Mouse (Mus musculus) retina, postnatal 1 day (tissue): ENCODE measurements around the gene Tent4b.
A peak's percentile ranks its signal among the peaks of the same experiment; 100 is the strongest.

Source experiments
- DNase-seq: peaks from one replicate; pipeline ENCODE4 v3.0.0-alpha.2; 2012

Gene Tent4b

DNA sequence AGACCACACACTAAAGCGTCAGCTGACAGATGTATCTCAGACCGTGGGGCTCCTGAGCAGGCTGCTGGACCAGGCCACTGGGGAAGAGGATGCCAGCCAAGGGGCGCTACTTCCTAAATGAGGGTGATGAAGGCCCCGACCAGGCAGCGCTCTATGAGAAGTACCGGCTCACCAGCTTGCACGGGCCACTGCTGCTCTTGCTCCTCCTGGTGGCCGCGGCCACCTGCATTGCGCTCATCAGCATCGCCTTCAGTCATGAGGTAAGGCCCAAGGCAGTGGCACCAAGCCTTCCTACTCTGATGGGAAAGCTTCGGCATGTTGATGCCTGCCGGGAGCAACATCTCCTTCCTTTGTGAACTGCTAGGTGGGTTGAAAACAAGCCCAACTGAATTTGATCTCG, 107.5 kb downstream of the Tent4b start:
- DNase-seq, result peak; percentile 27

DNA sequence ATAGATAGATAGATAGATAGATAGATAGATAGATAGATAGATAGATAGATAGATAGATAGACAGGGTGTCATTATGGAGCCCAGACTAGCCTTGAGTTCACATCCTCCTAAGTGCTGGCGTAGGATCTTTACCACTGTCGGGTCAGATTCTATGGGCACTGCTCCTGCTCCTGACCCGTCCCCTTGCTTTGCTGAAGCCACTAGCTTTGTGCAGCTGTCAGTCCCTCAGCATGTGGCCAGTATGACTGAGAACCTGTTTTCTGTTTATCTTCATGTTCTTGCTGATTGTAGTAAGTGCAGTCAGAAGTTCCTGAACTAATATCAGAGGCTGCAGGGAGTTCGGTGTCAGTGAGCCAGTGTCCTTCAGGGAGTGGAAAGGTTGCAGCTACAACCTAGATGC, 108.7 kb downstream of the Tent4b start:
- no peak for DNase-seq
